Mouse (Mus musculus) urinary bladder, adult 18-20 months (tissue): ENCODE measurements around the gene Rbm18.

Experiments
- DNase-seq, 2 experiments: peaks; one replicate each; pipeline ENCODE4 v3.0.0; 2022; ENCODE audit warnings: low spot score in 2 of 2, mixed read lengths in 2 of 2

The Rbm18 gene

DNA sequence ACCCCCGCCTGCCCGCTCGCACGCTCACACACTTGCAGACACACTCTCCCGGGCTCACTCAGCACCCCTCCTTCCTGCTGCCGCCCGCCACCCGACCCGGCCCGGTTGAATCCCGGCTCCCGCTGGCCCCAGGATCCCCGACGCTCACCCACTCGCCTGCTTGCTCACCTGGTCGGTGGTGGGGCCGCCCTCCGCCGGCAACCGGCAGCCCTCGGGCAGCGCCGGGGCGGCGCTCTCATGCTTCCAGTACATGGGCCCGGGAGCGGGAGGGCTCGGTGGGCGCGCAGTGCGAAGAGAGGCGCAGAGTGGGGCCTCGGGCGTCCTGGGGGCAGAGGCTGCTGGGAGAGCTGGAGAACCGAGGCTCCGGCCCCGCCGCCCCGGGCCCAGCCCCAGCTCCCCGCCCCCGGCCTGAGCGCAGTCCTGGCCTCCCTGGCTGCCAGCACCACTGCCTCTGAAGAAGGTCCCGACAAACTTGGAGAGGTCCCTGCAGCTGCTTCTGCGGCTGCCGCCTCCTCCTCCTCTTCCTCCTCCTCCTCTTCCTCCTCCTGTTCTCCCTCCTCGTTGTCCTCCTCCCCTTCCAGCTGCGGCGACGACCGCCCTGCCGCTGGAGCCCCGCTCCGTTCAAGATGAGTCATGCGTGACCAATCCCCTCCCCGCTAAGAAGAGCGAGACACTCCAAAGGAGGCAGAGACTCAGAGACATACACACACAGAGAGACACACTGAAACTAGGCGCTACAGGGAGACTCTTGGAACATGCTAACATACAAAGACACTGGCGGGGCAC lies 31.4 kb downstream of the Rbm18 start, which contains the start of gene Lhx6:
TSS of gene Lhx6 (minus strand) at position 453 of the 786 bp plus-strand sequence.
- DNase-seq = no peak

DNA sequence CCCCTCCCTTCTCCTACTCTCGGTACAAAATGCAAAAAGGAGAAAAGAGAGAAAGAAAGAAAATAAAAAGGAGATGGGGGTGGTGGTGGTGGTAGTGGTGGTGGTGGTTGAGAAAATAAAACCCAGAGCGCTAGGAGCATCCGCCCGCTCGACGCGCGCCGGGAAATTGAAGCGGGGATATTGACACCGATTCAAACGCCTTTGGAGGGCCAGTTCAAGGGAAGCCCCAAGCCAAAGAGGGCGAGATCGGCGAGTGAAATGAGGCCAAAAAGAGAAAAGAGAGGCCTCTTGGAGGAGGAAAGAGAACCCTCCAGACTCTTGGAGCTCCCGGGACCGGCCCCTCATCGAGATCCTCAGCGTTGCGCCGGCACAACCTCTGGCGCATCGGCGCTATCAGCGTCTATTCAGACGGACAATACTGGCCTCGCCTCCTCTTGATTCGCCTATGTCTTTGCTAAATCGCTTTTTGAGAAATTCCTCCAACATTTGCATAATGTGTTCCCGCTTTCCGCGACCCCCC lies 32.1 kb downstream of the Rbm18 start:
- DNase-seq = peak in 1 of 2 experiments; percentile 28

DNA sequence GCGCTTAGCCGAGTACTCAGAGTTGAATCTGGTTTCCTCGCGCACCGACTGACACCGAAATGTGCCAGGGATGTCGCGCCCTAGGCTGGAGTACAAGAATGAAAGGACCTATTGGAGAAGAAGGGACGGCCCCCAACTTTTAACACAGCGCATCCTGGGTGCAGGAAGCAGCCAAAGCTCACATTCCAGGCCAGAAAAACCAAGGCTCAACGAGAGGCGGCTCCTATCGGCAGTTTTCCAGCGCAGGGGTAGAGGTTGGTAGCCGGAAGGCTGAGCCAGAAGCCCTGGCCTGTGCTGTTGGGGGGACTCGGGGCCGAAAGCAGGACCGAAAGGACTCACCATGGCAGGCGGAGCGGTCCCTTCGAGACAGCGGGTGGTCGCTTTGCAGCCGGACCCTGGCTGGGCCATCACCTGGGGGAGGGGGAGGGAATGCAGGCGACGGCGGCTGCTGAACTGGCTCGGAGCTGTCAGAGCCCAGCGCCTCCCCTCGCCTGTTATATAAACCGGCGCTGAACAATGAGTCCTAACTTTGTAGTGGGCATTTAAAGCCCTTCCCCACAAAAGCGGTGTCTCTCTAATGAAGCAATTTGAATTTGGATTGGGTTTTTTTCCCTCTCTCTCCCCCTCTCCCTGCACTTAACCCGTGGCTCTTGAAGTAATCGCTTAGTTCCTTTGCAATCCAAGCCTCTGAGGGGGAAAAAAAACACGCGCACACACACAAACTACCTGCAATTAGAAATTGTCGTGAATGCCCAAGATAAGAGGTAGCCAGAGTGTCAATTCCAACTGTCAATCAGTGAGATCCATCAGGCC lies 32.8 kb downstream of the Rbm18 start:
- peak in 1 of 2 experiments; percentile 28 for DNase-seq

DNA sequence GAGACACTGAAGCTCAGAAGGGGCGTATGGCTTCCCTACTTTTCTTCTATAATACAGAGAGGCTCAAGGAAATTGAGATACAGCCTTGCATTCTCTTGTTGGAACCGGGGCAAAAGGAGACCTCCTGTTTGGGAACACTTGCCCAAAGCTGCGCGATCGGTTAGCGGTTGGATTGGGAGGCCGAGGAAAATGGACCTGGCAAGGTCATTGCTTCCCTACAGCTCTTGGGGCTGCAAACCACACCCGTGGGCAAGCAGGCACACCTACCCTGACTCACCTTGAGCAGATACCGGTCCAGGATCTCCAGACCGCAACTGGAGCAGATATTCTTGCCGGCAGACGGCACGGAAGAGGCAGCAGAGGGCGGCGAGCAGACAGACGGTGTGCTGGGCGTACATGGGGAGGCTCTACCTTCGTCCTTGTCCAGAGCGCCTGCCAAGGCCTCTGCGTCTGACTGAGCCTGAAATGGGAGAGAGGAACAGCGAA lies 33.5 kb downstream of the Rbm18 start:
- peak in 1 of 2 experiments; percentile 30 for DNase-seq

DNA sequence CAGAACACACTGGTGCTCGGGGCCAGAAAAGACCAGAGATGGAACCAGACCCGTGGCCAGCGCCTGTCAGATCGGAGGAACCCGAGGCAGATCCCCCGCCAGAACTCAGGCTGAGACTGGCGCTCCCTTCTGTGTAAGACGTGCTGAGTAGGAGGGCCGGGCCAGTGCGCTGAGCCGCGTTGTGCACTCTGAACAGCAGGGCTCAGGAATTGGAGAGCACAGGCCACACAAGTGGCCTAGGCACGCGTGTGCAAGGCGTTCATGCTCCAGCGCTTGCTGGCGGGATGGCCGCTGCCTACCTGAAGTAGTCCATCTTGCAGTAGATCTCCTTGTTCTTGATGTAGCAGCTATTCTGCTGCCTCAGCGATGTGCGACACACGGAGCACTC lies 34.0 kb downstream of the Rbm18 start:
- no peak for DNase-seq

DNA sequence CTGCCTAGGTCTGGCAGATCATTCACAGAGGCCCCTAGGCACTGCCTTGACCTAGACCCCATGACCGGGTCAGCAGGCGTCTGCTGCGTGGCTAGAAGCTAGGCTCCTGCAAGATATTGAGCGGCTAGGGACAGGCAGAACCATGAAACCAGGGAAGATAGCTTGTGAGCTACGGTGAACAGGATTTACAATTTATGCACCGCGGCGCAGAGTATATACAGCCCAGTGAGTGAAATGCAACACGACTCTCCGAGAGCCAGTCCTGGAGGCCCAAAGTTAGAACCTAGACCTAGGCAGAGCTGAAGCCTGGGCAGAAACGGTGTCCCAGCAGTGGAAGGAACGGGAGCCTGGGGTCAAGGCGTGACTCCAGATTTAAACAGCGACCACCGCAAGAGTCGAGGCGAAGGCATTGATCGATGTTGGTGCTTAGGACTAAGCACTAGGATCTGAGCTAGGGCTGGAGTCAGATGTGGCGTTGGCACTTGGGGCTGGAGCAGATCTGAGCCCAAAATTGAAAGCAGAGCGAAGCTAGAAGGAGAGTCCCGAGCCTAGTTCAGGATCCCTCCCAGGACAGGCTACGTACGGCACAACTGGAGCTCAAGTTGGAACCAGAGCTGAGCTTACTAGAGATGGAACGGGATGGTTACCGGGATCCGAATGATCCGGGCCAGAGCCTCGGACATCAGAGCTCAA lies 34.6 kb downstream of the Rbm18 start:
- DNase-seq = no peak

DNA sequence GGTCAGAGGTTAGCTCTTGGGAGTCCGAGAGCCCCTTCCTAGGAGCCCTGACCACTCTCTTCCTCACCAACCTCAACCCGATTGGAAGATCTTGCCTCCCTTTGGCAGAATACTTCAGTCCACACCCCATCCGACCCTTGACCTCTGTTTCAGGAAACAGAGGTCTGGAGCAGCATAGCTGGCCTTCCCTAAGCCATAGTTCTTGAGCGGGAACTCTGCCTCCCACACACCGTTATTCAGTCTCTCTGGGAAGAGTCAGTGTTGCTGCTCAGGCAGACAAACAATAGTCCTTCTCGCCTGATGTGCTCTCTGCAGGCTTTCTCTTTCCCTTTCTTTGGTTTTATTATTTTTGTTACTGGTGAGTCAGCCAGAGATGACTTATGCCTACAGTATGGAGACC lies 36.8 kb downstream of the Rbm18 start:
- no peak for DNase-seq

DNA sequence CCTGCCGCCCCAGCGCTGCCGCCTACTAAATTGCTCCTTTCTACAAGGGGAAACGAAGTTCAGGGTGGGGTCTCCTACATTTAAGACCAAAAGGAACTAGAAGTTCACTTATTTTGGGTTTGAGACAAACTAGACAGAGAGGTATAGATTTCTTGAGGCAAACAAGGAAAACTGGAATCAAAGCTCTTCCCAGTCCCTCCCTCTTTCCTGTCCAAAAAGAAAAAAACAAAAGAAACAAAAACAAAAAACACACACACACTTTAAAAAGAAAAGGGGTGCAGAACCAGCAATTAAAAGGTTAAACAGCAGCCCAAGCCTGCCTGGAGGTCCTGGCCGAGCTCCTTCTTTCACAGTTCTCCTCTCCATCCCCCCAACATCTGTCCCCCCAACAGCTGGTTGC lies 38.6 kb downstream of the Rbm18 start:
- DNase-seq = no peak

DNA sequence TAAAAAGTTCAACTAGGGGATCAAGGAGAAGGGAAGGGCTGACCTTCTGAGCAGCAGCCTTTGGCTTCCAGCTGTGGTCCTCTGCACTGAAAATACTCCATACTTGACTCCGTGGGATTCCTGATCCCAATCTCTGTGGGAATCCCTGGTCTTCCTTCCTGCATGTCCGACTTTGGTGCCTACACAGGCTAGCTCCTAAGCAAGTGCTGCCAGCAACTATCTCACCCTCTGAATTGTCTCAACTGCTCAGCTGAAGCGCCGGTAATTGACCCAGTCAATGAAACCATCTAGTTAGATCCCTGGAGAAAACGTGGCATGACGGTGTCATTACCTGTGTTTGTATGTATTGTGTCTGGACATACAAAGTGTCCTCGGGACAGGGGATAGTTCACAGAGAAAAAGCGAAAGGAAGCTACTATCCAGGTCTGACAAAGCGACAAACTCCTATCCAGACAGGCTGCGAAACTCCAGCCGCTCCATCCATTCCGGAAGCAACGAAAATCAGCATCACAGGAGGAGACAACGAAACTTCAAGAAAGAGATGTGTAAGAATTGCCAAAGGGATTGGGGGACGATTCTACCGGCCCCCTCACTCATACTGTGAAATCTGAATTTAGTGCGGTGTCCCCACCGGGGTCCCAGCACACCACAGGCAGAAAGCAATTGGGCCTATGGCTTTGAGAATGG lies 39.3 kb downstream of the Rbm18 start:
- no peak for DNase-seq

DNA sequence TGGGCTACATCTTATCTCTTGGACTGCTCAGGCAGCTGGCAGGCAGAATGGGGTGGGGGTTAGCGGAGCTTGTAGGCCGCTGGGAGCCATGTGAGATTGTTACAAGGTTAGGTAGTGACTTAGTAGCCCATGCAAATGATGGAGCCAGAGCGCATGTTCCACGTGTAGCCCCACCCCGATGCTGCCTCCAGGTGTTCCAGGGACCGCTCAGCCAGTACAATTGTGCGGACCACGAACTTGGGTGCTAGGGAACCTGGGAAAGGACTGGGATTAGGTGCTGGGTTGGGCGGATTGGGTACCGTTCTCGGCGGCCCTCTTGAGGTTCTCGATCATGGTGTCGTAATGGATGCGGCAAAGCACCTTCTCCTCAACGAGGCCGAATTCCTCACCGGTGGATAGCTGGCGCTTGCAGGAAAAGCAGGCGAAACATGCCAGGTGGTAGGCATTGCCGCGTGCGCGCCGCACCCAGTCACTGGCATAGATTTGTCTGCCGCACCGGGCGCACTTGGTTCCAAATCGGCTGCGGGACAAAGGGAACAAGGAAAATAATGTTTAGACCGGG lies 42.6 kb downstream of the Rbm18 start:
- DNase-seq = no peak

DNA sequence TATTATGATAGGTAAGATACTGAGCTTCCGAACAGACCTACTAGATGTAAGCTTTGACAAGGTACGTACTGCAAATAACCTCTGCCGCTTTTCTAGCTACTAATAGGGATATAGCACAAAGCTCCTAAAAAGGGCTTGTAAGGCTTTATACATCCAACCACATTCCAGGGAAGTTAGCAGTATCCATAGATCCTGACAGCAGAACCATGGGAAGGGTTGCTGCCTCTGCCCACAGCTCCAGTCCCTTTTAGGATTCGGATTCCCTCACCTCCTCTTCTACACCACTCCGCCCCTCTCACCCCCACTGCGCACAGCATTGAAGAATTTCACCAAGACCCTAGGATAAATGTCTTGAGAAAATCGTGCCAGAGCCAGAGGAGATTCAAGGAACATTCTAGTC lies 43.3 kb downstream of the Rbm18 start:
- no peak for DNase-seq

DNA sequence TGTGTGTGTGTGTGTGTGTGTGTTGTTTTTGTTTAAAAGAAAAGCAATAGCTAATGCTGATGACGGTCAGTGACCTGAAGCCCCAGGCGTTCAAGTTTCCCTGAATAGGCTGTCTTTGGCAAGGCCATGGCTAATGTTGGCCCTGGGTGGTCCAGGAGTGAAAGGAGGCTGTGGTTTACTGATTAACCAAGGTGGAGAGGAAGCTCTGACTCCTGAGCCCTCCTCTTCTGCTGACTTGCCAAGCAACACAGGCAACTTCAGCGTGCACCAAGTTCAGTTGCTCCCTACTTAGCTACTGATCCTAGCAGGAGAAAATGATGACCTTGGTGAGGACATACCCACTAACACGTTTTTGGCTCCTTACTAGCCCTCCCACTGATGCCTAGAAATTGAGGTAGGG lies 43.8 kb downstream of the Rbm18 start:
- no peak for DNase-seq

DNA sequence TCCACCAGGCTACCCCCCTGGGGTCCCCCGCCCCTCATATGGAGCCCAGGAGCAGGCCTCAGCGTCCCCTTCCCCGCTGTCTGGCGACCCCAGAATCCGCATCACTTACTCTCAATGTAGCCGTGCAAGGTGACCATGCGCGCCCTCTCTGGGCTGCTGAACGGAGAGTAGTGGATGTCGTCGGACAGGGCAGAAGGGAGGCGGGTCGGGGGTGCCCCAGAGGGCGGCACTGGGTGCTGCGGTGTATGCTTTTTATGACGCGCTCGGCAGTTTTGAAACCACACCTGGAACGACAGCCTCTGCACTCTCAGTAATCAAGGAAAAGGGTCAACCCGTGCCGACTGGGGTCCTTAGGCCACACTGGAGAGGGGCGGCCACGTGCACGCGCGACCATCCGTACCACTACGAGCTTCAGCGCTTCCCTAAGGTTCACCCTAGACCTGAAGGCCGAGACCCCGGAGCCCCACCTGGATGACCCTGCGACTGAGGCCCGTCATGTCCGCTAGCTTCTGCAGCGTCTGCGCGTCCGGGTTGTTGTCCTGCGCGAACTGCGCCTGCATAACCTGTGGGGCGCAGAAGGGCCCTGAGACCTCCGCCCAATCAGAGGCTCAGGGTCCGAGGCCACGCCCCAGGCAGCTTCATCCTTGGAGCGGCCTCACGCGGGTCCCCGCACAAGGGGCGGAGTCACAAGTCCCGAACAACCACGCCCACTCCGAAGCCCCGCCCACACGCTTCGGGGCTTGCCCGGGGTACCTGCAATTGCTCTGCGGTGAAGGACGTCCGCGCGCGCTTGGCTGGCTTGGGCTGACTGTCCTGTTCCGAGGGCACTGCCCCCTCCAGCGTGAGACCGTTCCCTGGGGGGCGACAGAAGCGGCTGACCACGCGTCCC lies 45.5 kb downstream of the Rbm18 start:
- DNase-seq = peak in 1 of 2 experiments; percentile 51

DNA sequence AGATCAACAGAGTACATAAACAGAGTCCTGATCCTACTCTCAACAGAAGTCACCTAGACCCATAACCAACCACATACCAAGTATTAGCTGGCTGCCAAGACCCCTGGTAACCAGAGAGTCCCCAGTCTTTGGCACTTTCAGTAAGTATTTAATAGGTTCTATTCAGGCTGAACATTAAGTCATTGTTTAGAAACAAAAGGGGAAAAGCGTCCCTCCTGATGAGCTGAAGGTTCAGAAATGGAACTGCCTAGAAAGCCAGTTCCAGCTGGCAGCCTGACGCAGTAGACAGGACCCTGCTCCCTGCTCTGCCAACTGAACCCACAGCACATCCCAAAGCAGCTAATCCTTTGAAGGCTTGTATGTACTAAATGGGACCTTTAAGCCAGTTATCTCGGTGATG lies 47.4 kb downstream of the Rbm18 start:
- DNase-seq = no peak

DNA sequence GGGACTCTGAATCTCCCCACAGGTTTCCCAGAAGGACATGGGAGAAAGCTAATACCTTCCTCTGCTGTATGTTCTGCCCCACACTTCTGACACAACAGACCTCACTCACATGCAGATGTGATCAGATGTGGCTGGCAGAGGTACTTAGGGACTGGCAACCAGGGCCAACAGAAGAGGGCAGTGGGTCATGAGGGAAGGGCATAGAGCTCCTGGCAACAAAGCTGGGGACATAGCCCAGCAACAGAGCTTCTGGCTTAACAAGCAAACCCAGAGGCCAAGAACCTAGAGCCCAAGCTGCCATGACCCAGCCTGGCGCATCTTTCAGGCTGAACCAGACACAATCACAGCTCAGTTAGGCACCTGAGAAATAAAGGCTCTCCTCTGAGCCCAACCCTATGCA lies 51.5 kb downstream of the Rbm18 start:
- no peak for DNase-seq

DNA sequence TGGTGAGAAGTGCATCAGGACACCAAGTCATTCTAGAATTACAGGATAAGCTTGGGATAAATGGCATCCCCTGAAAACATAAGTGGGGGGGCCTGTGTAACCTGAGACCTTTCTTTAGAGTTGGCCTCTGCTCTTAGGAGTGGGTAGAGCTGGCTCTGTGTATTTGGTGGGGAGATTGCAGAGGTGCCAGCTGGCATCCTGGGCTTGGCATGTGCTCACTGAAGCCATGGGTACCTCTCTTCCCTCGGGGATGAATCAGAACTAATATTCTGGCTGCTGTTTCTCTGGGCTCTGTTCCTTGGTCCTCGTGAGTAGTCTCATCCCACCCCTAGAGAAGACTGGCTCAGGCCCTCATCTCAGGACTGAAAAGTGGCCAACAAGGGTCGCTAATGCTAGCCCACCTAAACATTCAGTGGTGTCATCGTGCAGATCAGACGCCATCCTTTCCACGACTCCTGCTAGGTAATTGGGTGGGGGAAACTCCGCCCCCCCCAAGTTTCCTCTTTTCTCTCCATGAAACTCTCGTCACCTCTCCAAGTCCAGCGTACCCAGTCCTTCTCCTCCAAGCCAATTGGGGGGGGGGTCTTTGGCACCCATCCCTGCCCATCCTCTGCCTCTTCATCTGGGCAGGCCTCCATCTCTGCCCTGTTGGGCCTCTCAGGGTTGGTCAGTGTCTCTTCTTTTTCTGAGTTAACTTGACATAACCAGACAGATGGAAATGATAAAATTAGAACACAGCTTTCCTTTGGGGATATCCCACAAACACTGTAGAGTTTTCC lies 53.6 kb downstream of the Rbm18 start:
- DNase-seq = no peak

DNA sequence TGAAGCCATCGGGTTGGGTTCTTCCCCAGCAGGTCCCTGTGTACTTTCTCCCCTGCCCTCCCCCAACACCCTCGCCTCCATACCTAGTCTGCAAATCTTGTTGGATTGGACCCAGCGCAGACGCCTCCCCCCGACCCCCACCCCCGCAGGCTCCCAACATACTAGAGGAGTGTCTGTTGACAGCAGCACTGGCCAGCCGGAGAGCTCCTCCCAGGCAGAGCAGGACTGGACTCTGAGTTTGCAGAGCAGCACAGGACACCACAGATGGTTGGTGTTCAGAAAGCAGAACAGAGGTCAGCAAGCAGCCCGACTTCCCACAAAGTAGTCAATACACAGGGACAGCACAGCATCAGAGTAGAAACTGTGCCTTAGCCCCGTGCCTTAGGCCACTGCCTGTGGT lies 55.1 kb downstream of the Rbm18 start:
- no peak for DNase-seq

DNA sequence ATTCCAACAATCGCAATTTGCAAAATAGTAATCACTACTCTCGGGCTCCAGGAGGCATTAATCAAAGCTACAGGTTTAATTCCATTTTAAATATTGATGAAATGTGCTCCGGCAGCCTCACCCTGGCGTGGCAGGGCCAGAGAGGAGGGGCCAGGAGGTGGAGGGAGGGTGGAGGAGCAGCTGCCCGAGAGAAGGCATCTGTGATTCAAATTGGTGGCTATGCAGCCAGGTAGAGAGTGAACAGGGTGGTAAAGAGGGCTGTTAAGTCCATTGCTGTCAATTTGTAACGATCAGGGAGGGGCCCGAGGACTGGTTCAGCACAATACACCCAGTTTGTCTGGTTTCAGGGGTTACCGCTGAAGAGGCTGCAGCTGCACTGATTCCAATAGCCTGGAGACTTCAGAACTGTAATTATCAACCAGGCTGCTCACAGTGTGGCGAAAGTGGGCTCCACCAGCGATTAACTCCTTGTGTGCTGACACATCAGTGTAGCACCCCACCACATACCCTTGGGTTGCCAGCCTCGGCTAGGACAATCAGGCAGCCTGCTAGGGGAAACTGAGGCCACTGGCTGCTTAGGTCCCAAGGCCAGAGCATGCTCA lies 59.3 kb downstream of the Rbm18 start:
- DNase-seq = no peak

DNA sequence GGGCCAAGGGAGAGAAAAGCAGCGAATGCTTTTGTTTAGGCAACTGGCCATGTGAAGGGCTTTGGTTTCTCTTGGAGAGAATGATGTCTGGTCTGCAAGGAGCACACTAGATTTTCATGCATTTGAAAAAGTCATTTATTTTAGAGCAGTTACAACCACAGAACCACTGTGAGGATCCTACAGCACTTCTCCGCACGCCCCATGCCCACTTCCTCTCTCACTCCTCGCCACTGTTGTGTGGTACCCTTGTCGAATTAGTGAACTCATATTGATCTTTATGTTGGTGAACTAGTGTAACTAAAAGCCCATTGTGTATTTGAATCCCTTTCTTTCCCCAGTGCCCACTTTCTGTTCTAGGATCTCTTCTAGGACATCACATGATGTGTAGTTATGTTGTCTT lies 61.4 kb downstream of the Rbm18 start:
- no peak for DNase-seq
